Mouse (Mus musculus) midbrain, embryonic 11.5 days (tissue): Measurements from ENCODE around the gene Spry1. TPM values are rescaled to one million over a fixed set of nuclear protein-coding genes. Genes with fewer than 3 reads are reported as not detected.

Experiments used
- ATAC-seq: fragments of 200-750 bp; cut with Nextera tagmentation; 2 replicates; pipeline ENCODE4 v1.8.0; 2017; ENCODE audit warnings: moderate TSS enrichment, moderate library complexity; ENCODE audit not compliant: low FRiP score
- DNase-seq: peaks from one replicate; pipeline ENCODE4 v3.0.0; 2015; ENCODE audit warnings: low spot score; ENCODE audit errors: missing footprints
- H3K27ac ChIP-seq: fragments of 300-500 bp; sonication (generic); 2 replicates; pipeline ENCODE4 v1.5.1; 2014; ENCODE audit warnings: low read depth, low read length
- H3K27me3 ChIP-seq: fragments of 300-500 bp; sonication (generic); 2 replicates; pipeline ENCODE4 v1.6.1; 2014; ENCODE audit warnings: mild to moderate bottlenecking, low read length, moderate library complexity, mixed read lengths; ENCODE audit not compliant: control insufficient read depth, insufficient read depth
- H3K36me3 ChIP-seq: fragments of 300-500 bp; sonication (generic); 2 replicates; pipeline ENCODE4 v1.6.1; 2014; ENCODE audit warnings: mild to moderate bottlenecking, low read length, moderate library complexity, mixed read lengths; ENCODE audit not compliant: control insufficient read depth, insufficient read depth
- H3K4me1 ChIP-seq: fragments of 300-500 bp; sonication (generic); 2 replicates; pipeline ENCODE4 v1.6.1; 2014; ENCODE audit warnings: low read length; ENCODE audit not compliant: control insufficient read depth, insufficient read depth
- H3K4me2 ChIP-seq: fragments of 300-500 bp; sonication (generic); 2 replicates; pipeline ENCODE4 v1.6.1; 2014; ENCODE audit warnings: mild to moderate bottlenecking, moderate library complexity
- H3K4me3 ChIP-seq: fragments of 300-500 bp; sonication (generic); 2 replicates; pipeline ENCODE4 v1.5.1; 2014; ENCODE audit warnings: low read depth, low read length
- H3K9ac ChIP-seq: fragments of 300-500 bp; sonication (generic); 2 replicates; pipeline ENCODE4 v1.6.1; 2014; ENCODE audit warnings: low read length
- H3K9me3 ChIP-seq: fragments of 300-500 bp; sonication (generic); 2 replicates; pipeline ENCODE4 v1.6.1; 2016; ENCODE audit warnings: low read length; ENCODE audit not compliant: control insufficient read depth
- WGBS: fragments of 180-500 bp; shearing (Covaris S2); extraction: QIAGEN DNeasy Blood & Tissue Kit; methylation state at CpG from one replicate; pipeline ENCODE4 v1.1.7; 2014; 5-methylcytosine and 5-hydroxymethylcytosine counted together
- polyA plus RNA-seq: library from polyadenylated mRNA; unstranded; fragments of >200 nt; fragmentation: Nextera tagmentation; extraction: Ambion mirVana; gene quantifications from 2 replicates; pipeline ENCODE4 v1.2.1, GENCODE M21; 2014

The Spry1 gene
- polyA plus RNA-seq, 1 experiment from 2014 or later: 10.0 TPM

- Histone ChIP-seq H3K4me1 (no peaks in the 10 kb centered on the region), H3K27me3 (peaks cover 11% of the 10 kb centered on the region), H3K36me3 (peaks cover 3% of the 10 kb centered on the region; the same call in 1 of the 2 replicates), H3K4me3 (no peak overlapping the region), H3K9ac (no peak overlapping the region), H3K9me3 (no peaks in the 10 kb centered on the region), H3K4me2 (no peak overlapping the region), H3K27ac (no peak overlapping the region)
- DNase-seq (peak; percentile 54), ATAC-seq (no peak)
- WGBS: 92% methylated on average over 9 of the region's 9 CpGs
Measured at GRCm38 (mm10) chr3:37646221-37646620, 6.5 kb downstream of the Spry1 start.

- ATAC-seq (no peak), DNase-seq (peak; percentile 73)
- no peak overlapping the region for H3K27ac ChIP-seq
- WGBS: 80% methylated on average over 10 of the region's 10 CpGs
- peaks cover 7% of the 10 kb centered on the region for H3K27me3 ChIP-seq
- H3K4me3 ChIP-seq: no peak overlapping the region
- H3K36me3 ChIP-seq: peaks cover 3% of the 10 kb centered on the region; the same call in 1 of the 2 replicates
- H3K4me2 ChIP-seq: no peak overlapping the region
- H3K4me1 ChIP-seq: no peaks in the 10 kb centered on the region
- H3K9ac ChIP-seq: no peak overlapping the region; the same call in 1 of the 2 replicates
- H3K9me3 ChIP-seq: no peaks in the 10 kb centered on the region
Measured at GRCm38 (mm10) chr3:37647225-37647624, 7.5 kb downstream of the Spry1 start.

- Histone ChIP-seq H3K9me3 (no peaks in the 10 kb centered on the region), H3K27ac (no peak overlapping the region), H3K9ac (no peak overlapping the region), H3K36me3 (peaks cover 3% of the 10 kb centered on the region; the same call in 1 of the 2 replicates), H3K4me3 (no peak overlapping the region), H3K4me2 (no peak overlapping the region), H3K4me1 (no peaks in the 10 kb centered on the region), H3K27me3 (no peaks in the 10 kb centered on the region; the same call in 1 of the 2 replicates)
- WGBS: 79% methylated on average over 13 of the region's 13 CpGs
- ATAC-seq (no peak), DNase-seq (no peak)
Measured at GRCm38 (mm10) chr3:37648244-37648643, 8.5 kb downstream of the Spry1 start.

- DNase-seq: no peak
- Histone ChIP-seq H3K9me3 (no peaks in the 10 kb centered on the region), H3K4me1 (peaks cover 4% of the 10 kb centered on the region; the same call in 1 of the 2 replicates), H3K4me3 (no peak overlapping the region), H3K27ac (no peak overlapping the region), H3K9ac (no peak overlapping the region), H3K4me2 (no peak overlapping the region), H3K36me3 (no peaks in the 10 kb centered on the region), H3K27me3 (peaks cover 3% of the 10 kb centered on the region)
- 83% methylated on average over 6 of the region's 6 CpGs for WGBS
- no peak for ATAC-seq
Measured at GRCm38 (mm10) chr3:37649281-37649680, 9.5 kb downstream of the Spry1 start.

- Histone ChIP-seq H3K9ac (no peak overlapping the region), H3K4me1 (peaks cover 16% of the 10 kb centered on the region), H3K27me3 (peaks cover 25% of the 10 kb centered on the region), H3K9me3 (no peaks in the 10 kb centered on the region), H3K4me3 (no peak overlapping the region), H3K27ac (no peak overlapping the region), H3K36me3 (no peaks in the 10 kb centered on the region), H3K4me2 (no peak overlapping the region)
- WGBS: 85% methylated on average over 9 of the region's 9 CpGs
- DNase-seq (no peak), ATAC-seq (no peak)
Measured at GRCm38 (mm10) chr3:37652537-37652936, 12.8 kb downstream of the Spry1 start.

- Histone ChIP-seq H3K9me3 (no peaks in the 10 kb centered on the region), H3K36me3 (no peaks in the 10 kb centered on the region), H3K9ac (peak overlapping the region; percentile 3; the same call in 1 of the 2 replicates), H3K27me3 (peaks cover 28% of the 10 kb centered on the region), H3K4me3 (0 out of 2 replicates have a peak overlapping the region, but pooled peaks have one; percentile 7), H3K27ac (no peak overlapping the region), H3K4me1 (peaks cover 16% of the 10 kb centered on the region), H3K4me2 (peak overlapping the region; percentile 36)
- ATAC-seq (0 out of 2 replicates have a peak, but pooled peaks have one; percentile 31), DNase-seq (no peak)
- WGBS: 15% methylated on average over 16 of the region's 16 CpGs
Measured at GRCm38 (mm10) chr3:37653935-37654729, 14.4 kb downstream of the Spry1 start.

GRCm38 (mm10) chr3:37654787-37655186 lies 15.0 kb downstream of the Spry1 start:
- Histone ChIP-seq H3K27ac (no peak overlapping the region), H3K27me3 (peaks cover 28% of the 10 kb centered on the region), H3K4me1 (peaks cover 16% of the 10 kb centered on the region), H3K36me3 (no peaks in the 10 kb centered on the region), H3K9me3 (no peaks in the 10 kb centered on the region), H3K9ac (no peak overlapping the region), H3K4me2 (no peak overlapping the region), H3K4me3 (no peak overlapping the region)
- DNase-seq: no peak
- no peak for ATAC-seq
- 71% methylated on average over 6 of the region's 6 CpGs for WGBS

GRCm38 (mm10) chr3:37655933-37656633 lies 16.3 kb downstream of the Spry1 start:
- Histone ChIP-seq H3K4me3 (no peak overlapping the region), H3K9ac (no peak overlapping the region), H3K9me3 (no peaks in the 10 kb centered on the region), H3K36me3 (no peaks in the 10 kb centered on the region), H3K27ac (no peak overlapping the region), H3K4me2 (peak overlapping the region; percentile 31), H3K4me1 (peaks cover 16% of the 10 kb centered on the region), H3K27me3 (peaks cover 32% of the 10 kb centered on the region)
- ATAC-seq: peak; percentile 51
- no peak for DNase-seq
- 21% methylated on average over 20 of the region's 20 CpGs for WGBS

GRCm38 (mm10) chr3:37657009-37657408 lies 17.3 kb downstream of the Spry1 start:
- ATAC-seq (peak; percentile 56; the same call in 1 of the 2 replicates), DNase-seq (no peak)
- WGBS: under 1% methylated on average over 8 of the region's 8 CpGs
- H3K4me1 ChIP-seq: peaks cover 16% of the 10 kb centered on the region
- no peak overlapping the region for H3K27ac ChIP-seq
- no peak overlapping the region for H3K9ac ChIP-seq
- no peaks in the 10 kb centered on the region for H3K9me3 ChIP-seq
- H3K4me2 ChIP-seq: no peak overlapping the region
- H3K36me3 ChIP-seq: no peaks in the 10 kb centered on the region
- H3K4me3 ChIP-seq: no peak overlapping the region; the same call in 1 of the 2 replicates
- H3K27me3 ChIP-seq: peaks cover 36% of the 10 kb centered on the region
